Mouse (Mus musculus) forebrain, embryonic 14.5 days (tissue): ENCODE results near the gene Ccdc9b. TPM values are rescaled to one million over a fixed set of nuclear protein-coding genes. Genes with fewer than 3 reads are reported as not detected.

ENCODE experiments used
- polyA plus RNA-seq: library from polyadenylated mRNA; unstranded; fragments of >200 nt; fragmentation: Nextera tagmentation; extraction: Ambion mirVana; gene quantifications from 2 replicates; pipeline ENCODE4 v1.2.1, GENCODE M21; 2014

Ccdc9b gene
- polyA plus RNA-seq, 1 experiment from 2014 or later: 1.0 TPM

Other genes with a start within 250 kb of the Ccdc9b start
- 2.8 and 3.0 TPM in 2 replicates for gene Bmf, start 213.0 kb downstream of the Ccdc9b start, polyA plus RNA-seq
- 40.9 and 47.5 TPM in 2 replicates for gene Bub1b, start 164.4 kb downstream of the Ccdc9b start, polyA plus RNA-seq
- gene Pak6, start 99.4 kb downstream of the Ccdc9b start, polyA plus RNA-seq: 14.0 and 18.7 TPM in 2 replicates
- gene Ankrd63, start 58.7 kb downstream of the Ccdc9b start, polyA plus RNA-seq: 0.28 and 0.41 TPM in 2 replicates
- 0.48 and 0.57 TPM in 2 replicates for gene Plcb2, start 34.2 kb downstream of the Ccdc9b start, polyA plus RNA-seq
- 32.1 and 33.7 TPM in 2 replicates for gene Inafm2, start 16.9 kb downstream of the Ccdc9b start, polyA plus RNA-seq
- not detected in 2 replicates for gene Phgr1, start 10.1 kb upstream of the Ccdc9b start, polyA plus RNA-seq
- gene Disp2, start 17.1 kb upstream of the Ccdc9b start, polyA plus RNA-seq: 18.0 and 24.5 TPM in 2 replicates
- 66.2 and 84.2 TPM in 2 replicates for gene Knstrn, start 51.3 kb upstream of the Ccdc9b start, polyA plus RNA-seq
- gene Ivd, start 99.3 kb upstream of the Ccdc9b start, polyA plus RNA-seq: 39.6 and 45.1 TPM in 2 replicates
- gene Bahd1, start 137.7 kb upstream of the Ccdc9b start, polyA plus RNA-seq: 2.0 and 2.1 TPM in 2 replicates
- 7.1 and 7.4 TPM in 2 replicates for gene Chst14, start 163.8 kb upstream of the Ccdc9b start, polyA plus RNA-seq